Mouse (Mus musculus): ENCODE measurements around the gene Pla2g3.

GRCm38 (mm10) chr11:3516859-3517845, 29.1 kb downstream of the Pla2g3 start:
- no peak for TF ChIP-seq CTCF (IDR thresholded peaks at IDR 0.05; ENCODE audit: low read depth, low read length)
- TF ChIP-seq EP300 (IDR thresholded peaks at IDR 0.05; ENCODE audit: insufficient read depth, low read depth, low read length) = no peak
- no peak for TF ChIP-seq POLR2A (IDR thresholded peaks at IDR 0.05; ENCODE audit: insufficient read depth, low read length)
